Comparison of ENCODE assay signal across 14 mouse cellular contexts in the genomic region with DNA sequence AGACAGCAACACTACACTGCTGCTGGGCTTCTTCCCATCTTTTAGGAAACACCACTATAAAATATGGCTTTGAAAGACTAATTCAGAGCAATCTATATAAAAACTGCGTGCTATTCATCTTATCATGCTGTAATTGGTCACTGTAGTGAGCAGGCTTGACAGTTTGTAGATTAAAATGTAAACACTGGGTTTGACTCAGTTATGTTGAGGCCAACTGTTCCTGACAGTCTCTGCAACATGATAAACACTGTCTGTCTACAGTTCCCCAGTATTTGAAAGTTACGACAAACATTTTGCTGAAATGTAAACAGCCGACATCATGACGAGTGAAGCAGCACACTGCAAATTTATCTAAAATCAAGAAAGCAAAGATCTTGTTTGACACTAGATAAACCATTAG.
"Had no signal": no experiment of that assay in that cellular context is flagged by ENCODE, and none has a peak within 500 bp of the region (broad histone marks: within the 10 kb centered on the region; RNA-seq: fewer than 3 reads in every experiment).

No protein-coding gene starts in this region.

- H3K27me3 ChIP-seq: limb, embryonic 13.5 days; neural tube, embryonic 15.5 days had no signal

- H3K9ac ChIP-seq: limb, embryonic 13.5 days; liver, embryonic 14.5 days; neural tube, embryonic 15.5 days had no signal

- H3K9me3 ChIP-seq: limb, embryonic 13.5 days; midbrain, embryonic 10.5 days; neural tube, embryonic 15.5 days had no signal

- H3K4me1 ChIP-seq: limb, embryonic 13.5 days; midbrain, embryonic 10.5 days; neural tube, embryonic 15.5 days had no signal

- H3K36me3 ChIP-seq: midbrain, embryonic 10.5 days had no signal

- H3K27ac ChIP-seq: limb, embryonic 13.5 days; liver, embryonic 14.5 days; midbrain, embryonic 10.5 days; neural tube, embryonic 15.5 days had no signal

- H3K4me2 ChIP-seq: limb, embryonic 13.5 days; neural tube, embryonic 15.5 days had no signal

- H3K4me3 ChIP-seq: limb, embryonic 13.5 days; midbrain, embryonic 10.5 days; myocyte; neural tube, embryonic 15.5 days had no signal

- DNase-seq: kidney, postnatal 14 days; left cerebral cortex, postnatal 4 days; lung, adult 2 months; lung, postnatal 4 days; midbrain, embryonic 14.5 days; right cerebral cortex, adult 18-20 months; right cerebral cortex, postnatal 25 days; thymus, adult 18-20 months; thymus, postnatal 14 days had no signal
